Mouse (Mus musculus): ENCODE measurements around the gene Adssl1. TPM values are rescaled to one million over a fixed set of nuclear protein-coding genes. Genes with fewer than 3 reads are reported as not detected.

Adssl1 gene
- polyA plus RNA-seq (2015; fragmentation: Nextera tagmentation; extraction: Ambion mirVana), result 11.6 and 12.4 TPM in 2 replicates

- Histone ChIP-seq H3K9me3 (replicated peaks) (no peaks in the 10 kb centered on the region), H3K9ac (peak within 1 kb of the TSS; percentile 66), H3K27ac (peak within 1 kb of the TSS; percentile 29; the same call in 1 of the 2 replicates), H3K27me3 (peaks cover 40% of the 10 kb centered on the region), H3K4me3 (replicated peaks) (peak within 1 kb of the TSS; percentile 54), H3K36me3 (no peaks in the 10 kb centered on the region), H3K4me1 (peaks cover 43% of the 10 kb centered on the region), H3K4me2 (peak within 1 kb of the TSS; percentile 99)
- peak; percentile 74 for ATAC-seq (replicated peaks; ENCODE audit: low FRiP score)
- 1% methylated on average over 37 of the region's 56 CpGs for WGBS
Observed at GRCm38 (mm10) chr12:112619686-112620353, at the start of gene Adssl1. Adssl1 (plus strand) TSS chr12:112620045.

- Histone ChIP-seq H3K27me3 (no peaks in the 10 kb centered on the region), H3K27ac (no peak overlapping the region), H3K4me1 (no peaks in the 10 kb centered on the region), H3K9ac (no peak overlapping the region), H3K4me3 (replicated peaks) (no peak overlapping the region), H3K9me3 (replicated peaks) (no peaks in the 10 kb centered on the region), H3K4me2 (no peak overlapping the region), H3K36me3 (no peaks in the 10 kb centered on the region)
- WGBS, result 91% methylated on average over 8 of the region's 8 CpGs
- ATAC-seq (replicated peaks; ENCODE audit: low FRiP score), result no peak
Observed at GRCm38 (mm10) chr12:112570160-112570559, 49.7 kb upstream of the Adssl1 start.

- WGBS, result 61% methylated on average over 6 of the region's 6 CpGs
- Histone ChIP-seq H3K9ac (no peak overlapping the region), H3K4me3 (replicated peaks) (no peak overlapping the region), H3K27me3 (no peaks in the 10 kb centered on the region), H3K9me3 (replicated peaks) (no peaks in the 10 kb centered on the region), H3K4me1 (peaks cover 7% of the 10 kb centered on the region), H3K36me3 (no peaks in the 10 kb centered on the region), H3K4me2 (no peak overlapping the region), H3K27ac (no peak overlapping the region)
- ATAC-seq (replicated peaks; ENCODE audit: low FRiP score), result no peak
Observed at GRCm38 (mm10) chr12:112571064-112571463, 48.8 kb upstream of the Adssl1 start.

GRCm38 (mm10) chr12:112575274-112575986 is 44.4 kb upstream of the Adssl1 start:
- ATAC-seq (replicated peaks; ENCODE audit: low FRiP score), result no peak
- Histone ChIP-seq H3K4me2 (0 out of 2 replicates have a peak overlapping the region, but pooled peaks have one; percentile 49), H3K27me3 (no peaks in the 10 kb centered on the region), H3K9me3 (replicated peaks) (no peaks in the 10 kb centered on the region), H3K4me1 (peaks cover 45% of the 10 kb centered on the region), H3K36me3 (no peaks in the 10 kb centered on the region), H3K27ac (peak overlapping the region; percentile 94), H3K9ac (no peak overlapping the region), H3K4me3 (replicated peaks) (no peak overlapping the region)
- WGBS, result 66% methylated on average over 8 of the region's 8 CpGs

- H3K9me3 ChIP-seq (replicated peaks), result no peaks in the 10 kb centered on the region
- H3K27me3 ChIP-seq, result no peaks in the 10 kb centered on the region
- peaks cover 45% of the 10 kb centered on the region for H3K4me1 ChIP-seq
- WGBS, result 5% methylated on average over 6 of the region's 6 CpGs
- H3K27ac ChIP-seq, result peak overlapping the region; percentile 94
- no peaks in the 10 kb centered on the region for H3K36me3 ChIP-seq
- H3K4me2 ChIP-seq, result peak overlapping the region; percentile 49
- peak; percentile 65 for ATAC-seq (replicated peaks; ENCODE audit: low FRiP score)
- H3K9ac ChIP-seq, result no peak overlapping the region
- H3K4me3 ChIP-seq (replicated peaks), result no peak overlapping the region
Observed at GRCm38 (mm10) chr12:112576341-112576740, 43.5 kb upstream of the Adssl1 start.

GRCm38 (mm10) chr12:112576749-112577148 is 43.1 kb upstream of the Adssl1 start:
- H3K27me3 ChIP-seq, result no peaks in the 10 kb centered on the region
- H3K9me3 ChIP-seq (replicated peaks), result no peaks in the 10 kb centered on the region
- H3K9ac ChIP-seq, result no peak overlapping the region
- H3K36me3 ChIP-seq, result no peaks in the 10 kb centered on the region
- 0% methylated on average over 3 of the region's 3 CpGs for WGBS
- peak; percentile 84 for ATAC-seq (replicated peaks; ENCODE audit: low FRiP score)
- H3K4me2 ChIP-seq, result peak overlapping the region; percentile 49
- peak overlapping the region; percentile 94 for H3K27ac ChIP-seq
- peaks cover 45% of the 10 kb centered on the region for H3K4me1 ChIP-seq
- no peak overlapping the region for H3K4me3 ChIP-seq (replicated peaks)

- H3K9ac ChIP-seq, result no peak overlapping the region
- 68% methylated on average over 6 of the region's 6 CpGs for WGBS
- no peaks in the 10 kb centered on the region for H3K27me3 ChIP-seq
- H3K4me3 ChIP-seq (replicated peaks), result no peak overlapping the region
- no peak overlapping the region for H3K4me2 ChIP-seq
- H3K27ac ChIP-seq, result peak overlapping the region; percentile 30
- no peak; the same call in 1 of the 2 replicates for ATAC-seq (replicated peaks; ENCODE audit: low FRiP score)
- peaks cover 45% of the 10 kb centered on the region for H3K4me1 ChIP-seq
- H3K9me3 ChIP-seq (replicated peaks), result no peaks in the 10 kb centered on the region
- no peaks in the 10 kb centered on the region for H3K36me3 ChIP-seq
Observed at GRCm38 (mm10) chr12:112578296-112579090, 41.4 kb upstream of the Adssl1 start.

- Histone ChIP-seq H3K27ac (peak overlapping the region; percentile 47; the same call in 1 of the 2 replicates), H3K4me2 (no peak overlapping the region), H3K27me3 (no peaks in the 10 kb centered on the region), H3K9me3 (replicated peaks) (no peaks in the 10 kb centered on the region), H3K4me1 (peaks cover 45% of the 10 kb centered on the region), H3K4me3 (replicated peaks) (no peak overlapping the region), H3K36me3 (no peaks in the 10 kb centered on the region), H3K9ac (no peak overlapping the region)
- no peak for ATAC-seq (replicated peaks; ENCODE audit: low FRiP score)
- WGBS, result 48% methylated on average over 5 of the region's 5 CpGs
Observed at GRCm38 (mm10) chr12:112579430-112579829, 40.4 kb upstream of the Adssl1 start.

GRCm38 (mm10) chr12:112579926-112580325 is 39.9 kb upstream of the Adssl1 start:
- Histone ChIP-seq H3K27ac (no peak overlapping the region), H3K9ac (no peak overlapping the region), H3K4me2 (no peak overlapping the region), H3K36me3 (no peaks in the 10 kb centered on the region), H3K27me3 (no peaks in the 10 kb centered on the region), H3K9me3 (replicated peaks) (no peaks in the 10 kb centered on the region), H3K4me1 (peaks cover 45% of the 10 kb centered on the region), H3K4me3 (replicated peaks) (no peak overlapping the region)
- 76% methylated on average over 8 of the region's 8 CpGs for WGBS
- no peak for ATAC-seq (replicated peaks; ENCODE audit: low FRiP score)

GRCm38 (mm10) chr12:112581113-112581512 is 38.7 kb upstream of the Adssl1 start:
- 89% methylated on average over 3 of the region's 3 CpGs for WGBS
- H3K4me3 ChIP-seq (replicated peaks), result no peak overlapping the region
- no peaks in the 10 kb centered on the region for H3K9me3 ChIP-seq (replicated peaks)
- no peaks in the 10 kb centered on the region for H3K36me3 ChIP-seq
- no peak overlapping the region for H3K4me2 ChIP-seq
- no peaks in the 10 kb centered on the region; the same call in 1 of the 2 replicates for H3K27me3 ChIP-seq
- H3K4me1 ChIP-seq, result peaks cover 40% of the 10 kb centered on the region
- no peak overlapping the region for H3K27ac ChIP-seq
- ATAC-seq (replicated peaks; ENCODE audit: low FRiP score), result no peak
- H3K9ac ChIP-seq, result no peak overlapping the region

- H3K36me3 ChIP-seq, result no peaks in the 10 kb centered on the region
- ATAC-seq (replicated peaks; ENCODE audit: low FRiP score), result no peak
- H3K4me1 ChIP-seq, result peaks cover 40% of the 10 kb centered on the region
- H3K27ac ChIP-seq, result no peak overlapping the region
- H3K4me3 ChIP-seq (replicated peaks), result no peak overlapping the region
- no peak overlapping the region for H3K4me2 ChIP-seq
- WGBS, result 49% methylated on average over 7 of the region's 7 CpGs
- no peak overlapping the region for H3K9ac ChIP-seq
- no peaks in the 10 kb centered on the region for H3K9me3 ChIP-seq (replicated peaks)
- H3K27me3 ChIP-seq, result peaks cover 14% of the 10 kb centered on the region
Observed at GRCm38 (mm10) chr12:112584954-112585353, 34.9 kb upstream of the Adssl1 start.

All from kidney, embryonic 15.5 days (tissue).